Mouse (Mus musculus): ENCODE data around the gene Fnbp1. TPM values are rescaled to one million over a fixed set of nuclear protein-coding genes. Genes with fewer than 3 reads are reported as not detected.

Fnbp1 gene
- total RNA-seq, 1 experiment from 2014 or later, result 53.0 TPM

DNA sequence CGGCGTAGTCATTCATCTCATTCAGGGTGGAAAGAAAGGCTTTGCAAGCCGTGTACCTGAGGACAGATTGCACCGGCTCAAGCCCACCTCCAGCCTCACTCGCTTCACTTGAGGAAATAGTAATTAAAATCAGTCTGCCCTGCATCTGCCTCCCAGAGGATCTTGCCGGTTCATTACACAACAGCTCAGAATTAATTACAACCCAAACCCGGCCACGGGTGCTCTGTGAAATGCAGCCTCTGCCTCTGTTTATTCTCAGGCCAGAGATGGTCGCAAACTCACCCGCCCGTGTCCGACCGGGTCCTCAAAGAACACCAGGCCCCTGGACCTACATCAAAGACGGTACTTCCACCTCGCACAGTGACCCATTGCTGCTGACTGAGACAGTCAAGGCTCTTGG, 45.7 kb downstream of the Fnbp1 start:
- DNase-seq, result no peak

DNA sequence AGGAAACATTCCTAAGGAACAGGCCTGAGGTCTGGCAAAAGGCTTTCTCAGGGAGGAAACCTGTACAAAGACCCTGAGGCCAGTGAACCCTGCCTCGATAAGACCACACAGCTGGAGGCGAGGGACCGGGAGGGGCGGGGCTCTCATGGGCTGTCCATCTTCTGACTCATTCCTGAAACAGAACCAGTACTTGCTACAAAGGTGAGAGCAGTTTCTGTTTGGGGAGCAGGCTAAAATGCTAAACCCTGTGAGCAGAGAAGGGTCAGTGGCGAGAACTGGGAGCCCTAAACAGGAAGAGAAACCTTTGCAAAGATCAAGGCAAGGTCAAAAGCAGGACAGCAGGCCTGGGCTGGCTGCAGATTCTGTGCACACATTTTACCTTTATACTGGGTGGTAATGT, 47.2 kb downstream of the Fnbp1 start:
- DNase-seq, result peak; percentile 34

GRCm38 (mm10) chr2:31092939-31093338, 48.9 kb downstream of the Fnbp1 start:
- no peak for DNase-seq

GRCm38 (mm10) chr2:31091182-31091581, 50.6 kb downstream of the Fnbp1 start:
- no peak for DNase-seq

GRCm38 (mm10) chr2:31089607-31090006, 52.2 kb downstream of the Fnbp1 start:
- DNase-seq, result no peak

DNA sequence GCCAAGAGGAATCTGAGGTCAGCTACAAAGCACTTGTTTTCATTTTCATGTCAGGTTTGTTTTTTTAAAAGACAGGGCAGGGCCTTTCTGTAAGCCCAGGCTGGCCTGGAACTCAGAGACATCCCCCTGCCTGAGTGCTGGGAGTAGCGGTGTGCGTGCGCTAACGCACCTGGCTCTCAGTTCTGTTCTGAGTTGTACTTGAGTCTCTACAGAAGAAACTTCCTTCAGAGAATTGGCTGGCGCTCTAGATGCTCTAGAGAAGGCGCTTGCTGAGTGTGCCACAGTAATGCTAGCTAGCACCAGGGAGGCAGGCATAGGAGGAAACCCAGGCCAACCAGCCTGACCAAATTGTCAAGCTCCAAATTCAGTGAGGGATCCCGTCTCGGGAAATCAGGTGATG, 52.9 kb downstream of the Fnbp1 start:
- no peak for DNase-seq

- DNase-seq, result peak; percentile 60
Observed at GRCm38 (mm10) chr2:31087663-31088661, 53.8 kb downstream of the Fnbp1 start.

DNA sequence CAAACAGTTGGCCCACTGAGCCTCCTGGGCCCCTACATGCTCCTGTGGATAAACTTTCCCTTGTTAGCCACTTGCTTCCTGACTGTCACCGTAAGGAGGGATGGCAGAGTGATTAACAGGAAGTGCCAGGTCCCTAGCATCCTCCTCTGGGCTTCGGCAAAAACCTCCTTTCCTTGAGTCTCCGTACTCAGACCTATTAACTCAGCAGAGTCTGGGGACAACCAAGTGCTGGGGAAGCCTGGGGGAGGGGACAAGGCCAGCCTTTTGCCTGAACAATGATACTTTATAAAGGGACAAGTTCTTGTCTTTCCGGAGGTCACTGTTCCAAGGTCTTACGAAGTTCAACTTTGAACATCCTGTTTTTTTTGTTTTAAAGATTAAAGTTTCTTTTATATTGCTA, 54.7 kb downstream of the Fnbp1 start:
- peak; percentile 72 for DNase-seq

DNA sequence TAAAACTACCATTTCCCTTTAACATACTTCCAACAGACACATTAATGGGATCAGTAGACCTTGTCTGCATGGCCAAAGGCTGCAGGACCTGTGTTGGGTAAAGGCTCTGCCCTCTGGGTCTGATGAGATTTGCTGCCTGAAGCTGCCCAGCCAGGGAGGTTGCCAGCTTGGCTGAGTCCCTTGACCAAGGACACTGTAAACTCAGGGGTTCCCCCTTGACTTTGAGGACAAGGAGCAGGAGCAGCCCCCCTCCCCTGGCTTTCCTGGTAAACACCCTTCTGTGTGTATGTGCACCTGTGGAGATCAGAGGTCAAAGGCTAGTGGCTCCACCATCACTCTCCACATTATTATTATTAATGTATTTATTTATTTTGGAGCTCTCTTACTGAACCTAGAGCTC, 55.3 kb downstream of the Fnbp1 start:
- DNase-seq, result no peak

- DNase-seq, result no peak
Observed at GRCm38 (mm10) chr2:31084169-31084850, 57.5 kb downstream of the Fnbp1 start.

- DNase-seq, result no peak
Observed at GRCm38 (mm10) chr2:31083372-31083771, 58.4 kb downstream of the Fnbp1 start.

- DNase-seq, result no peak
Observed at GRCm38 (mm10) chr2:31082639-31083038, 59.2 kb downstream of the Fnbp1 start.

DNA sequence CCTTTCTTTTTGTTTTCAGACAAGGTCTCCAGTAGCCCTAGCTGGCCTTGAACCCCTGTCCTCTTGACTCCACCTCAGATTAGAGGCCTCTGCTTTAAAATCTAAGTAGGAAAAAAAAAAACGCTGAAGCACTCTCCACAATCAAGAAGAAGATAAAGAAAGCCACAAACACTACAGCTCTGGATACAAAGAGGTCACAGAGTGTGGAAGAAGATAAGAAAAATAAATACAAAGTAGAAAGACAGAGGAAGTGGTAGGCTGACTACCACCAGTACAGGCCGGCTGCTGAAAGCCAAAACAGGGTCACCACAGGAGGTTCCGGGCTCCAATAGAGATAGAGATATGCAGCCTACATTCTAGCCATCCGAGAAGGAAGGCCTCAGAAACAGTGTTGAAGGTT, 60.5 kb downstream of the Fnbp1 start:
- DNase-seq, result no peak

DNA sequence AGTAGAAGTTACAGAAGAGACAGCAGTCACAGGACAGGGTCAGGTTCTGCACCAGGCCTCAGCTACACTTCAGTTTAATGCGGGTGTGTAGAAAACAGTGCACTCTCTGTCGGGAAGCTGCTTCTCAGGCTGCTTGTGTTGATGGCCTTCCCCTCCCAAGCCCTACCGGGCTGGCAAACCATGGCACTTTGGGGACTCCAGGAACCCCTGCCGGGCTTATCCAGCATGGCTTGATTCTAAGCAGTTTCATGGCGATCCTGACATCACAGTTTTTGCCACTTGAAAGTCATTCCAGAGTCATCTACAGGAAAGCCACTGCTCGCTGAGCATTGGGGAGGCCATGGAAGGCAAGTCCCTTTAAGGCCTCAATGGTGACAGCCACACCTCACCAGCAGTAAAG, 62.7 kb downstream of the Fnbp1 start:
- DNase-seq, result no peak

- no peak for DNase-seq
Observed at GRCm38 (mm10) chr2:31077574-31077973, 64.2 kb downstream of the Fnbp1 start.

DNA sequence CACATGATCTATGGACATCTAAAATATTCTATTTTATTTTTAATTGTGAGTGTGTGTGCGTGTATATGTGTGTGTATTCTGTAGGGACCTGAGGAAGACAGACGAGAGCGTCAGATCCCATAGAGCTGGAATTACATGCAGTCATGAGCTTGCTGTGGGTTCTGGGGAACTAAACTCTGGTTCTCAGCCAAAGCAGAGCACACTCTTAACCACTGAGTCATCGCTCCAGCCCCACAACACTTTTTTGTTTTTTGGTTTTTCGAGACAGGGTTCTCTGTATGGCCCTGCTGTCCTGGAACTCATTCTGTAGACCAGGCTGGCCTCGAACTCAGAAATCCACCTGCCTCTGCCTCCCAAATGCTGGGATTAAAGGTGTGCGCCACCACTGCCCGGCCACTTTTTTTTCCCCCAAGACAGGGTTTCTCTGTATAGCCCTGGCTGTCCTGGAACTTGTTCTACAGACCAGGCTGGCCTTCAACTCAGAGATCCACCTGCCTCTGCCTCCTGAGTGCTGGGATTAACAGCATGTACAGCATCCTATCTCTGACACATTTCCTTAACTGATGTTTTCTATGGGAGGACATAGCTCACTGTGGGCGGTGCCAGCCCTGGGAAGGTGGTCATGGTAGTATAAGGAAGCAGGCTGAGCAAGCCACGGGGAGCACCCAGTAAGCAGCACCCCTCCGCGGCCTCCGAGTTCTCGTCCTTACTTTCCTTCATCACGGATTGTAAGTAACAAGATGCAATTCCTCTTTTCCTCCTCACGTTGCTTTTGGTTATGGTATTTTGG, 65.3 kb downstream of the Fnbp1 start:
- no peak for DNase-seq

DNA sequence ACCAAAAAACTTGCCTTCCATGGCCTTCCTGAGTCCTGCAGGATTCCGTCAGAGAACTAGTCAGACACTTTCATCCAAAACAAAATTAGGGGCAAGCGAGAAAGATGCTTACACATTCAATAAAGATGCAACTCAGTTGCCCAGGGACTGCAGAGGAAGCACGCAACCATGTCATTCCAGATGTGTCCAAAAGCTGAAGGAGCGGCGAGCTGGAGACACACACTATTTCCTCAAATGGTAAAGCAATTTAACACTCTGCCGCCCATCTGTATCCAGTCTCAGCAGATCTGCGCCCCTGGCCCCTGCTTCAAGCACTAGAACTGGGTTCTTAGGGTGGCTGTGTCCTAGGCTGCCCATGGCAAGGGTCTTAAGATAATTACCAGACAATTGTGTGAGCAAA, 66.0 kb downstream of the Fnbp1 start:
- no peak for DNase-seq

GRCm38 (mm10) chr2:31075168-31075567, 66.6 kb downstream of the Fnbp1 start:
- no peak for DNase-seq

DNA sequence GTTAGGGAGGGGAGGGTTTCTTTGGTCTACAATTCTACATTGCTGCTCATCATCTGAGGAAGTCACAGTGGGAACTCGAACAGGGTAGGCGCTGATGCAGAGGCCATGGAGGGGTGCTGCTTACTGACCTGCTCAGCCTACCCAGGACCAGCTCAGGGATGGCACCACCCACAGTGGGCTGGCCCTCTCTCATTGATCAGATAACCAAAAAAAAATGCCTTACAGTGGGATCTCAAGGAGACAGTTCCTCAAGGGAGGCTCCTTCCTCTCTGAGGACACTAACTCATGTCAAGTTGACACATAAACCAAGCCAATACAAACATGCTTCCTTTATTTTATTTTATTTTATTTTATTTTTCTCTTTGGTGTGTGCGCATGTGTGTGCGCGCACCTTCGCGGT, 72.3 kb downstream of the Fnbp1 start:
- no peak for DNase-seq

GRCm38 (mm10) chr2:31069114-31069445, 72.7 kb downstream of the Fnbp1 start:
- DNase-seq, result no peak

- DNase-seq, result peak; percentile 71
Observed at GRCm38 (mm10) chr2:31068246-31069113, 73.3 kb downstream of the Fnbp1 start.
